Mouse (Mus musculus) hindbrain, embryonic 16.5 days (tissue): ENCODE results near the gene Gm16506. TPM values are rescaled to one million over a fixed set of nuclear protein-coding genes. Genes with fewer than 3 reads are reported as not detected.
"Not testable (repeated sequence)": the region's sequence is repeated elsewhere in the genome, so short reads cannot be mapped to it uniquely, and the experiment has no call there.

Source experiments
- ATAC-seq: fragments of 200-750 bp; cut with Nextera tagmentation; 2 replicates; pipeline ENCODE4 v1.8.0; 2017; ENCODE audit warnings: moderate TSS enrichment, moderate library complexity
- H3K27ac ChIP-seq: fragments of 300-500 bp; sonication (generic); 2 replicates; pipeline ENCODE4 v1.5.1; 2014; ENCODE audit warnings: low read depth, mild to moderate bottlenecking, control low read depth, low read length, moderate library complexity
- H3K27me3 ChIP-seq: fragments of 300-500 bp; sonication (generic); replicated peaks from 2 replicates; pipeline ENCODE4 v1.6.1; 2014; ENCODE audit warnings: low read length; ENCODE audit not compliant: control insufficient read depth, insufficient read depth
- H3K36me3 ChIP-seq: fragments of 300-500 bp; sonication (generic); 2 replicates; pipeline ENCODE4 v1.6.1; 2014; ENCODE audit warnings: mild to moderate bottlenecking, low read length, moderate library complexity, mixed read lengths; ENCODE audit not compliant: control insufficient read depth, insufficient read depth
- H3K4me1 ChIP-seq: fragments of 300-500 bp; sonication (generic); 2 replicates; pipeline ENCODE4 v1.6.1; 2014; ENCODE audit warnings: low read depth, low read length; ENCODE audit not compliant: control insufficient read depth, insufficient read depth
- H3K4me2 ChIP-seq: fragments of 300-500 bp; sonication (generic); 2 replicates; pipeline ENCODE4 v1.6.1; 2014; ENCODE audit warnings: mild to moderate bottlenecking, low read length, control low read depth, moderate library complexity
- H3K4me3 ChIP-seq: fragments of 300-500 bp; sonication (generic); 2 replicates; pipeline ENCODE4 v1.5.1; 2014; ENCODE audit warnings: mild to moderate bottlenecking, low read length, control low read depth, moderate library complexity
- H3K9ac ChIP-seq: fragments of 300-500 bp; sonication (generic); 2 replicates; pipeline ENCODE4 v1.6.1; 2014; ENCODE audit warnings: low read depth, mild to moderate bottlenecking, control low read depth, low read length, moderate library complexity
- H3K9me3 ChIP-seq: fragments of 300-500 bp; sonication (generic); 2 replicates; pipeline ENCODE4 v1.6.1; 2014; ENCODE audit warnings: mild to moderate bottlenecking, low read length, moderate library complexity; ENCODE audit not compliant: control insufficient read depth
- WGBS: fragments of 180-500 bp; shearing (Covaris S2); extraction: QIAGEN DNeasy Blood & Tissue Kit; methylation state at CpG from one replicate; pipeline ENCODE4 v1.1.7; 2014; 5-methylcytosine and 5-hydroxymethylcytosine counted together
- polyA plus RNA-seq: library from polyadenylated mRNA; unstranded; fragments of >200 nt; fragmentation: Nextera tagmentation; extraction: Ambion mirVana; gene quantifications from 2 replicates; pipeline ENCODE4 v1.2.1, GENCODE M21; 2015

Gene Gm16506
- not detected in 2 replicates for polyA plus RNA-seq

DNA sequence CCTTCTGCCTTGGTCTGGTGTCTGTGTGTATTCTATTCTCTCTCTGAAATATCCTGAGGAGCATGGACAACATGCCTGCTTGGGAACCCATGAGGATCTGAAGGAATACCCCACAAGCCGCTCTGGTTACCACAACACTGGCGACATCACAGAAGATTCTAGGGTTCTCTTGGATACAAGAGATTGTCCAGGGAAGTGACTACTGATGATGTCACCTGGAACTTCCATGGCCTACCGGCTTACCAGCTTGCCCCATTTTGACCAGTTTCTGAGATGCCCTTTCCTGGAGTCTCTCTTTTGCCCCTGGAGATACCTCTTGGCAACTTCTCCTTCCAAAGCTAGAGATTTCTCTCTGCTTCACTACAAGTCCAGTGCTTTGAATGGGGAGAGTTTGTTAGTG is at the start of gene Gm16506:
Gene Gm16506 (minus strand): TSS at position 101 of the 400 bp plus-strand sequence.
- H3K27me3 ChIP-seq, H3K4me1 ChIP-seq, H3K9ac ChIP-seq, H3K27ac ChIP-seq, H3K9me3 ChIP-seq, ATAC-seq, H3K4me3 ChIP-seq, H3K36me3 ChIP-seq, H3K4me2 ChIP-seq: not testable (repeated sequence)
- WGBS = 100% methylated on average over 2 of the region's 3 CpGs

DNA sequence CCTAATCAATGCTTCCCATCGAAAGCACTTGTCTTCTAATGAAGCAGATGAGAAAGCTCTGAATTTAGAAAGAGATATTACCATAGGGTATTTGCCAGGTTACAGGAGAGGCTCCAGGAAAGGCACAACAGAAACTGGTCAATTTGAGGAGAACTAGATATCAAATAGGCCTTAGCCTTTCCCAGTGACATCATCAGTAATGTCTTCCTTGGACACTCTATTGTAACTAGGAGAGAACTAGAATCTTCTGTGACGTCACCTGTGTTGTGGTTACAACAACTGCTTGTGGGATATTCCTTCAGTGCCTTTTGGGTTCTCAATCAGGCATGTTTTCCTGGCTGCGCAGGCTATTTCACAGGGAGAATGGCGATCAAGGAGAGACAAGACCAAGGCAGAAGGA is 20.3 kb upstream of the Gm16506 start, which contains the start of gene Gm6526:
Gene Gm6526 (plus strand): TSS at position 301 of the 400 bp plus-strand sequence.
- not testable (repeated sequence) for H3K9me3 ChIP-seq, H3K36me3 ChIP-seq, H3K4me2 ChIP-seq, ATAC-seq, H3K4me1 ChIP-seq, H3K27me3 ChIP-seq, H3K4me3 ChIP-seq, H3K9ac ChIP-seq, H3K27ac ChIP-seq
- whole genome bisulfite sequencing = 83% methylated on average over 4 of the region's 4 CpGs

DNA sequence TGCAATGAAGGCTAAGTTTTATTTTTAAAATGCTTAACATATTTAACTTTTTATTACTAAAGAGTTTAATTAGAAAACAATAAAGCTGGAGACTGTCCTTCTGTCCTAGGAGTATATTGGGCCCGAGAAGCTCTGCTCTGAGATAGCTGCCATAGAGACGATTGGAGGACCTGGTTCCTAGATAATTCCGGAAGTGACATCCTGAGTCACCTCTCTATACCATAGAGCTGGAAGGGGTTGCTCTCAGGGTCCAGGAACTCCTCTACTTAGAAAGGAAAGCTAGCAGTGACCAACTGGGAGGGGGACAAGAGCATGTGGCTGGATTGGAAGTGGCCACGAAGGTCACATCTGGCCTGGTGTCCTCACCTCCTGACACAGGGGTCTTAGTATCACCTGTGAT is 29.7 kb downstream of the Gm16506 start, which contains the start of gene Gm7324:
Gene Gm7324 (plus strand): TSS at position 208 of the 400 bp plus-strand sequence.
- not testable (repeated sequence) for H3K4me1 ChIP-seq, H3K9me3 ChIP-seq, H3K27ac ChIP-seq, ATAC-seq, H3K36me3 ChIP-seq, H3K4me2 ChIP-seq, H3K27me3 ChIP-seq, H3K4me3 ChIP-seq, H3K9ac ChIP-seq
- WGBS = 88% methylated on average over 4 of the region's 4 CpGs

DNA sequence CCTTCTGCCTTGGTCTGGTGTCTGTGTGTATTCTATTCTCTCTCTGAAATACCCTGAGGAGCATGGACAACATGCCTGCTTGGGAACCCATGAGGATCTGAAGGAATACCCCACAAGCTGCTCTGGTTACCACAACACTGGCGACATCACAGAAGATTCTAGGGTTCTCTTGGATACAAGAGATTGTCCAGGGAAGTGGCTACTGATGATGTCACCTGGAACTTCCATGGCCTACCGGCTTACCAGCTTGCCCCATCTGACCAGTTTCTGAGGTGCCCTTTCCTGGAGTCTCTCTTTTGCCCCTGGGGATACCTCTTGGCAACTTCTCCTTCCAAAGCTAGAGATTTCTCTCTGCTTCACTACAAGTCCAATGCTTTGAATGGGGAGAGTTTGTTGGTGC is 50.2 kb downstream of the Gm16506 start, which contains the start of gene Gm8165:
Gene Gm8165 (minus strand): TSS at position 101 of the 400 bp plus-strand sequence.
- H3K4me2 ChIP-seq, H3K4me1 ChIP-seq, H3K4me3 ChIP-seq, ATAC-seq, H3K9me3 ChIP-seq, H3K27ac ChIP-seq, H3K36me3 ChIP-seq, H3K27me3 ChIP-seq, H3K9ac ChIP-seq: not testable (repeated sequence)
- no CpG with 5 or more reads among the region's 2 CpGs for WGBS

Other genes starting within 250 kb of the Gm16506 start
- gene Gm5799, start 183.9 kb downstream of the Gm16506 start, polyA plus RNA-seq = not detected in 2 replicates
- gene Gm17654, start 148.3 kb downstream of the Gm16506 start, polyA plus RNA-seq = not detected in 2 replicates
- gene Gm10375, start 119.5 kb downstream of the Gm16506 start, polyA plus RNA-seq = not detected in 2 replicates
- not detected in 2 replicates for gene Gm8165, start 50.3 kb downstream of the Gm16506 start, polyA plus RNA-seq
- gene Gm7324, start 29.7 kb downstream of the Gm16506 start, polyA plus RNA-seq = 0.46 and 0.64 TPM in 2 replicates
- not detected in 2 replicates for gene Gm6526, start 20.4 kb upstream of the Gm16506 start, polyA plus RNA-seq
- gene Gm8180, start 57.3 kb upstream of the Gm16506 start, polyA plus RNA-seq = not detected in 2 replicates
- not detected in 2 replicates for gene Ear1, start 148.0 kb upstream of the Gm16506 start, polyA plus RNA-seq
- not detected in 2 replicates for gene Ear10, start 196.1 kb upstream of the Gm16506 start, polyA plus RNA-seq
- gene Gm8113, start 197.9 kb upstream of the Gm16506 start, polyA plus RNA-seq = 4.6 and 5.1 TPM in 2 replicates
- gene Ang5, start 229.6 kb upstream of the Gm16506 start, polyA plus RNA-seq = not detected in 2 replicates